Mouse (Mus musculus) stomach, postnatal 0 days (tissue): ENCODE measurements around the gene Ctbp2. TPM values are rescaled to one million over a fixed set of nuclear protein-coding genes. Genes with fewer than 3 reads are reported as not detected.

Experiments used
- ATAC-seq: fragments of 200-750 bp; cut with Nextera tagmentation; 2 replicates; pipeline ENCODE4 v1.8.0; 2017; ENCODE audit not compliant: low FRiP score, low TSS enrichment
- DNase-seq: peaks from one replicate; pipeline ENCODE4 v3.0.0-alpha.2; 2016; ENCODE audit warnings: low spot score
- H3K27ac ChIP-seq: fragments of 300-500 bp; sonication (generic); replicated peaks from 2 replicates; pipeline ENCODE4 v1.5.1; 2014; ENCODE audit warnings: mild to moderate bottlenecking, control low read depth
- H3K27me3 ChIP-seq: fragments of 300-500 bp; sonication (generic); 2 replicates; pipeline ENCODE4 v1.6.1; 2014; ENCODE audit warnings: low read length; ENCODE audit not compliant: control insufficient read depth, insufficient read depth
- H3K36me3 ChIP-seq: fragments of 300-500 bp; sonication (generic); 2 replicates; pipeline ENCODE4 v1.6.1; 2014; ENCODE audit warnings: low read length, mixed read lengths; ENCODE audit not compliant: control insufficient read depth, insufficient read depth
- H3K4me1 ChIP-seq: fragments of 300-500 bp; sonication (generic); replicated peaks from 2 replicates; pipeline ENCODE4 v1.6.1; 2014; ENCODE audit warnings: antibody characterized with exemption; ENCODE audit not compliant: control insufficient read depth, insufficient read depth
- H3K4me2 ChIP-seq: fragments of 300-500 bp; sonication (generic); replicated peaks from 2 replicates; pipeline ENCODE4 v1.6.1; 2014; ENCODE audit warnings: low read depth, mild to moderate bottlenecking, control low read depth, moderate library complexity
- H3K4me3 ChIP-seq: fragments of 300-500 bp; sonication (generic); 2 replicates; pipeline ENCODE4 v1.5.1; 2014; ENCODE audit warnings: low read depth, low read length, control low read depth
- H3K9ac ChIP-seq: fragments of 300-500 bp; sonication (generic); 2 replicates; pipeline ENCODE4 v1.6.1; 2014; ENCODE audit warnings: mild to moderate bottlenecking, low read length, control low read depth, mixed read lengths
- H3K9me3 ChIP-seq: fragments of 300-500 bp; sonication (generic); 2 replicates; pipeline ENCODE4 v1.6.1; 2016; ENCODE audit warnings: low read length; ENCODE audit not compliant: control insufficient read depth
- CTCF ChIP-seq: IDR thresholded peaks from 2 replicates; pipeline ENCODE4 v1.5.1; 2016; ENCODE audit warnings: antibody characterized with exemption, low read depth, mild to moderate bottlenecking, moderate library complexity
- EP300 ChIP-seq: optimal IDR thresholded peaks from 2 replicates; pipeline ENCODE3; 2016; ENCODE audit warnings: antibody characterized with exemption
- WGBS: fragments of 180-500 bp; shearing (Covaris S2); extraction: QIAGEN DNeasy Blood & Tissue Kit; methylation state at CpG from one replicate; pipeline ENCODE4 v1.1.7; 2014; 5-methylcytosine and 5-hydroxymethylcytosine counted together
- polyA plus RNA-seq: library from polyadenylated mRNA; unstranded; fragments of >200 nt; fragmentation: Nextera tagmentation; extraction: Ambion mirVana; gene quantifications from 2 replicates; pipeline ENCODE4 v1.2.1, GENCODE M21; 2015

Ctbp2 gene
- polyA plus RNA-seq = 48.6 and 55.6 TPM in 2 replicates

DNA sequence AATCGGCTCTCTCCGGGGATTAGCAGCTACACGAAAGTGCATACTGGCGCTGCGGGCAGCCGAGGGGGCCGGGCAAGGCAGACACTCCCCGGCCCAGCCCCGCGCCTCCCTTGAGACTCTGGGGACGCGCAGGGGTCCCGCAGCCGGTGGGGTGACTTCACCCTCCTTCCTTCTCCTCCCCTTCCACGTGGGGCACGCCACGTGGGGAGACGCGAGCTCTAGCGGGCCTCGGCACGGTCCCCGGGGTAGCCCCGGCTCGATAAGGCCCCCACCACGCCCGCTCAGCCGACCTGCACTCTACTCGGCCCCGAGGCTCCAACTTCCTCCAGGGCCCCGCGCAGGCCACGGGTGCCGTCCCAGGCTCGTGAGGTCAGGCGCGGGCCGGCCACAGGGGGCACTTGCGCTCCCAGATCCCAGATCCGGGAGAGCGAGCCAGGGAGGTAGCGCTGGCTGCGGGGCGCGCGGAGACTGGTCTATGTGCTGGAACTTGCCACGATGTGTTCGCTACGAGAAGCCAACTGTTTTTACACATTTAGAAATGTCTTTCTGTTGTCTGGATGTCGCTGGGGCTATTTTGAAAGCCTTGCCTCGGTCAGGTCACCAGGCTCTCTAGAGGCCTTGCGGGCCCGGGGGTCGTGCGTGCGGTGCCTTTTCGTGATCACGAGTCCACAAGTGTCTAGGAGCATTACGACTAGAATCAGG is at the start of gene Ctbp2:
Gene Ctbp2 (minus strand): TSS at position 356 of the 702 bp plus-strand sequence.
- peak; percentile 95 for ATAC-seq
- peak within 1 kb of the TSS; percentile 98 for H3K9ac ChIP-seq
- TF ChIP-seq CTCF = peak; percentile 79
- no peak for TF ChIP-seq EP300

GRCm38 (mm10) chr7:133171403-133172032 is 47.4 kb upstream of the Ctbp2 start:
- DNase-seq (no peak), ATAC-seq (no peak)
- no peak overlapping the region for H3K4me3 ChIP-seq
- 0 out of 2 replicates have a peak, but pooled peaks cover 2% of the 10 kb centered on the region for H3K4me1 ChIP-seq
- no peak overlapping the region for H3K9ac ChIP-seq
- no peak overlapping the region for H3K27ac ChIP-seq
- no peak overlapping the region for H3K4me2 ChIP-seq
- H3K9me3 ChIP-seq = no peaks in the 10 kb centered on the region
- no peak for TF ChIP-seq CTCF
- no peaks in the 10 kb centered on the region for H3K27me3 ChIP-seq
- H3K36me3 ChIP-seq = no peaks in the 10 kb centered on the region
- 69% methylated on average over 4 of the region's 4 CpGs for WGBS

More for the DNA sequence above, at the start of gene Ctbp2:
- no peaks in the 10 kb centered on the region for H3K27me3 ChIP-seq
- H3K4me1 ChIP-seq = 0 out of 2 replicates have a peak, but pooled peaks cover 2% of the 10 kb centered on the region
- peak; percentile 96 for DNase-seq
- no peaks in the 10 kb centered on the region for H3K9me3 ChIP-seq
- peak within 1 kb of the TSS; percentile 94 for H3K4me3 ChIP-seq
- H3K27ac ChIP-seq = peak within 1 kb of the TSS; percentile 100
- WGBS = under 1% methylated on average over 54 of the region's 59 CpGs
- H3K36me3 ChIP-seq = no peaks in the 10 kb centered on the region
- peak within 1 kb of the TSS; percentile 87 for H3K4me2 ChIP-seq

GRCm38 (mm10) chr7:133168928-133169327 is 44.8 kb upstream of the Ctbp2 start:
- DNase-seq (no peak), ATAC-seq (no peak)
- no peak overlapping the region for H3K27ac ChIP-seq
- no peaks in the 10 kb centered on the region for H3K27me3 ChIP-seq
- no peak overlapping the region for H3K9ac ChIP-seq
- WGBS = 82% methylated on average over 3 of the region's 3 CpGs
- no peaks in the 10 kb centered on the region for H3K9me3 ChIP-seq
- H3K4me2 ChIP-seq = no peak overlapping the region
- 0 out of 2 replicates have a peak, but pooled peaks cover 2% of the 10 kb centered on the region for H3K4me1 ChIP-seq
- TF ChIP-seq CTCF (no peak), EP300 (no peak)
- H3K36me3 ChIP-seq = no peaks in the 10 kb centered on the region
- no peak overlapping the region for H3K4me3 ChIP-seq

- Histone ChIP-seq H3K4me3 (no peak overlapping the region), H3K9me3 (no peaks in the 10 kb centered on the region), H3K27me3 (no peaks in the 10 kb centered on the region), H3K4me1 (0 out of 2 replicates have a peak, but pooled peaks cover 2% of the 10 kb centered on the region), H3K27ac (no peak overlapping the region), H3K4me2 (no peak overlapping the region), H3K36me3 (no peaks in the 10 kb centered on the region), H3K9ac (no peak overlapping the region)
- ATAC-seq (no peak), DNase-seq (no peak)
- no peak for TF ChIP-seq CTCF
- TF ChIP-seq EP300 = no peak
- WGBS = 75% methylated on average over 2 of the region's 2 CpGs
These were observed 43.7 kb upstream of the Ctbp2 start for GRCm38 (mm10) chr7:133167903-133168302.

GRCm38 (mm10) chr7:133164770-133165169 is 40.6 kb upstream of the Ctbp2 start:
- no peak overlapping the region for H3K9ac ChIP-seq
- DNase-seq = no peak
- H3K4me1 ChIP-seq = peaks cover 2% of the 10 kb centered on the region
- H3K9me3 ChIP-seq = no peaks in the 10 kb centered on the region
- no peaks in the 10 kb centered on the region for H3K36me3 ChIP-seq
- no peaks in the 10 kb centered on the region for H3K27me3 ChIP-seq
- H3K4me3 ChIP-seq = no peak overlapping the region
- WGBS = 13% methylated on average over 2 of the region's 2 CpGs
- no peak overlapping the region for H3K4me2 ChIP-seq
- TF ChIP-seq CTCF = no peak
- no peak for TF ChIP-seq EP300
- no peak for ATAC-seq
- no peak overlapping the region for H3K27ac ChIP-seq

DNA sequence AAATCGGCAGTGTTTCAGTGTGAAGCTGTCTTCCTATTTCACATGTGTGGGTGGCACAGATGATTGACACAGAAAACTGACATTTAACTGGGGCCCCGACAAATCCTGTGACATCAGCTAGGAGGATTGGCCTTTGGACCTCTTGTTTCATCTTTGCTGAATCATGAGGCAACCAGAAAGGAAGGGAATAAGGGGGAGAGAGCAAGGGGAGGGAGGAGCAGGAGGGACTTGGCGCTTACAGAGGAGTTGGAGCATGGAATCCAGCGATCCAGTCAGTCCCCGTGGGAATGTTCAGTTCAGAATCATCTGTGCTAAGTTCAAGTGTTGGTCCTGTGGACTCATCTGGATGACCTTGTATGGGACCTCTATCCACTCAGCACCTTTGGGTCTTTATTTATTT is 38.9 kb upstream of the Ctbp2 start:
- Histone ChIP-seq H3K4me2 (no peak overlapping the region), H3K9ac (no peak overlapping the region), H3K4me1 (peaks cover 2% of the 10 kb centered on the region), H3K27me3 (no peaks in the 10 kb centered on the region), H3K36me3 (no peaks in the 10 kb centered on the region), H3K4me3 (no peak overlapping the region), H3K27ac (no peak overlapping the region), H3K9me3 (no peaks in the 10 kb centered on the region)
- no peak for DNase-seq
- no peak; the same call in 1 of the 2 replicates for ATAC-seq
- no peak for TF ChIP-seq EP300
- no peak for TF ChIP-seq CTCF
- WGBS = 58% methylated on average over 5 of the region's 5 CpGs
